Mouse (Mus musculus): ENCODE measurements around the gene Galr2. TPM values are rescaled to one million over a fixed set of nuclear protein-coding genes. Genes with fewer than 3 reads are reported as not detected.
A peak's percentile ranks its signal among the peaks of the same experiment; 100 is the strongest.

The Galr2 gene
- polyA plus RNA-seq, 1 experiment from 2014 or later, result 0.13 TPM

DNA sequence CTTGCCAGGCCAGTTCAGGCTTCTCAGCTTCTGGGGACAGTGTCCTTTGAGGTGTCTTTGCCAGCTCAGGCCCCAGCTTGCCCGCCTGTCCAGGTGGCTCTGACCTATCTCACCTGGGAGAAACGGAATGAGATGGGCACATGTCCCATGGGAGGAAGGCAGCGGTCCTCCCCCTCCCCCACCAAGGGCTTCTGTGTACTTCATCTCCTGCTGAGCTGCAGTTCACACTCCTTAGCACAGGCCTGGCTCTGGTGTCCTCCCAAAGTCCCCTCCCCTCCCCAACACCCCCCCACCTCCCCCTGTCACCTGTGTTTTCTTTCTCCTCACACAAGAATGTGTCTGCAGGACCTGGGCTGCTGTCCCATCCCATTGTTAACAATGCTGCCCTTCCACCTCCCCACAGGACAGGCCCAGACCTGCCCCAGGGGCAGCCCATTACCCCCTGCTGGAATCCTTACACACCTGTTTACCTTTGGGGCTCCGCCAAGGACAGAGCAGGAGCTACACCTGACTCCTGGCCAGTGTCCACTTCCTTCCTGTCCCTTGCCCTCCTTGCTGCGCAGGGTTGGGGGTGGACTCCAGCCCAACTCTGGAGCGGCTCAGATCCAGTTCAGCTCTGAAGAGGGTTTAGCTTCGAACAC lies 46.3 kb downstream of the Galr2 start:
- H3K36me3 ChIP-seq (ENCODE audit: control insufficient read depth, insufficient read depth, low read length), result no peaks in the 10 kb centered on the region
- no peak overlapping the region for H3K9ac ChIP-seq (replicated peaks; ENCODE audit: low read depth, low read length)
- no peaks in the 10 kb centered on the region for H3K9me3 ChIP-seq (ENCODE audit: control insufficient read depth, low read depth, low read length)
- peaks cover 9% of the 10 kb centered on the region for H3K4me1 ChIP-seq (ENCODE audit: control insufficient read depth, insufficient read depth, low read length)
- no peak overlapping the region for H3K4me2 ChIP-seq (replicated peaks; ENCODE audit: low read depth, low read length)
- no peaks in the 10 kb centered on the region for H3K27me3 ChIP-seq (ENCODE audit: control insufficient read depth, insufficient read depth, low read length)
- no peak overlapping the region for H3K4me3 ChIP-seq (ENCODE audit: low read depth, low read length)
- ATAC-seq (ENCODE audit: insufficient number of reproducible peaks, insufficient read depth, low FRiP score, low read depth), result no peak
- H3K27ac ChIP-seq (ENCODE audit: low read length), result peak overlapping the region; percentile 39; the same call in 1 of the 2 replicates
- whole genome bisulfite sequencing, result 62% methylated on average over 7 of the region's 7 CpGs

- Histone ChIP-seq H3K9ac (replicated peaks; ENCODE audit: low read depth, low read length) (no peak overlapping the region), H3K27me3 (ENCODE audit: control insufficient read depth, insufficient read depth, low read length) (peaks cover 12% of the 10 kb centered on the region), H3K4me1 (ENCODE audit: control insufficient read depth, insufficient read depth, low read length) (peaks cover 28% of the 10 kb centered on the region), H3K4me3 (ENCODE audit: low read depth, low read length) (no peak overlapping the region), H3K4me2 (replicated peaks; ENCODE audit: low read depth, low read length) (no peak overlapping the region), H3K36me3 (ENCODE audit: control insufficient read depth, insufficient read depth, low read length) (no peaks in the 10 kb centered on the region), H3K9me3 (ENCODE audit: control insufficient read depth, low read depth, low read length) (no peaks in the 10 kb centered on the region), H3K27ac (ENCODE audit: low read length) (peak overlapping the region; percentile 45; the same call in 1 of the 2 replicates)
- WGBS, result 48% methylated on average over 18 of the region's 18 CpGs
- no peak for ATAC-seq (ENCODE audit: insufficient number of reproducible peaks, insufficient read depth, low FRiP score, low read depth)
These were observed 48.8 kb downstream of the Galr2 start for GRCm38 (mm10) chr11:116329314-116330210.

DNA sequence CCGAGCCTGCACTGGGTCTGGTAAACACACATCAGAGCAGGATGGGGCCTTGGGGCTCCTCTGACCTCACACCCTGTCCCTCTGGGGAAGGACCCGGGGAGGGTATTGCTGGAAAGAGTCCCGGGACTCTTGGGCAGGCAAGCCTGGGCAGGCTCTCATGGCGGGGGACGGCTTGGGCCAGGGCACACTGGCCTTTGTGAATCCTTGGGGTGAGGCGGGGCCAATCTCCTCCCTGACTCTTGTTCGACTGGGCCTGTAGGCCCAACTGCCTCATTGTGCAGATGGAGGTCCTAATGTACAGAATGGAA lies 49.4 kb downstream of the Galr2 start:
- H3K9ac ChIP-seq (replicated peaks; ENCODE audit: low read depth, low read length), result no peak overlapping the region
- H3K4me1 ChIP-seq (ENCODE audit: control insufficient read depth, insufficient read depth, low read length), result peaks cover 34% of the 10 kb centered on the region
- no peak overlapping the region for H3K4me2 ChIP-seq (replicated peaks; ENCODE audit: low read depth, low read length)
- WGBS, result 62% methylated on average over 7 of the region's 7 CpGs
- H3K4me3 ChIP-seq (ENCODE audit: low read depth, low read length), result no peak overlapping the region
- H3K9me3 ChIP-seq (ENCODE audit: control insufficient read depth, low read depth, low read length), result no peaks in the 10 kb centered on the region
- H3K27me3 ChIP-seq (ENCODE audit: control insufficient read depth, insufficient read depth, low read length), result peaks cover 18% of the 10 kb centered on the region
- no peaks in the 10 kb centered on the region for H3K36me3 ChIP-seq (ENCODE audit: control insufficient read depth, insufficient read depth, low read length)
- H3K27ac ChIP-seq (ENCODE audit: low read length), result peak overlapping the region; percentile 45; the same call in 1 of the 2 replicates
- ATAC-seq (ENCODE audit: insufficient number of reproducible peaks, insufficient read depth, low FRiP score, low read depth), result no peak

DNA sequence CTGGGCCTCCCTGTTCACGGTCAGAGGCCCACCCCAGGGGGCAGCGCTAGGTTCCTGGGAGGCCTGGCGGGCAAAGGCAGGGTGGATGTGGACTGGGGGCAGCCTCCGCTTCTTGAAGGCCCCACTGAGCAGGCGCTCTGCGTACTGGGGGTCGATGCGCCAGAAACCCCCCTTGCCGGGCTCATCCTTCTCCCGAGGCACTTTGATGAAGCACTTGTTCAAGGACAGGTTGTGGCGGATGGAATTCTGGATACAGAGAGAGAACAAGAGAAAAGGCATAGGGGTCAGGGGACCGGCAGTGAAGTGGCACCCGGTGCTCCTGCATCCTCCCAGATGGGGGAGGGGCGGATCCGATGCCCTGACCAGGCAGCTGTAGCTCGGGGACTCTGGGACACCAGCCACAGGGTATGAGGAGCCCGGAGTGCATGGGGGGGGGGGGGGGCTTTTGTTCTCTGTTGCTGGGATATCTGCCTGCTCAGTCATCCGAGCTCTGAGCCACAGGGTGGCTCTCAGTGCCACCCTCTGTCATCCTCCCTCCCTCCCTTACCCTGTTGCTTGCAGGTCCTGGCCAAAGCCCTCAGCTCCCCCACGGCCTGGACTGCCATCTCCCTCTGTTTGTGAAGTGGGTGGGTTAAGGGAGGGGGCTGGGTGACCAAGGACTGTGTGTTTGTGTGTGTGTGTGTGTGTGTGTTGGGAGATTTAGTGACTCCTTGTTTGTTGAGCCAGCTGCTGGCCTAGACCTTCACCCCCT lies 51.7 kb downstream of the Galr2 start:
- Histone ChIP-seq H3K27ac (ENCODE audit: low read length) (no peak overlapping the region), H3K4me2 (replicated peaks; ENCODE audit: low read depth, low read length) (no peak overlapping the region), H3K4me1 (ENCODE audit: control insufficient read depth, insufficient read depth, low read length) (peaks cover 34% of the 10 kb centered on the region), H3K9ac (replicated peaks; ENCODE audit: low read depth, low read length) (no peak overlapping the region), H3K36me3 (ENCODE audit: control insufficient read depth, insufficient read depth, low read length) (no peaks in the 10 kb centered on the region), H3K9me3 (ENCODE audit: control insufficient read depth, low read depth, low read length) (no peaks in the 10 kb centered on the region), H3K27me3 (ENCODE audit: control insufficient read depth, insufficient read depth, low read length) (peaks cover 18% of the 10 kb centered on the region), H3K4me3 (ENCODE audit: low read depth, low read length) (no peak overlapping the region)
- 39% methylated on average over 19 of the region's 19 CpGs for WGBS
- ATAC-seq (ENCODE audit: insufficient number of reproducible peaks, insufficient read depth, low FRiP score, low read depth), result no peak

DNA sequence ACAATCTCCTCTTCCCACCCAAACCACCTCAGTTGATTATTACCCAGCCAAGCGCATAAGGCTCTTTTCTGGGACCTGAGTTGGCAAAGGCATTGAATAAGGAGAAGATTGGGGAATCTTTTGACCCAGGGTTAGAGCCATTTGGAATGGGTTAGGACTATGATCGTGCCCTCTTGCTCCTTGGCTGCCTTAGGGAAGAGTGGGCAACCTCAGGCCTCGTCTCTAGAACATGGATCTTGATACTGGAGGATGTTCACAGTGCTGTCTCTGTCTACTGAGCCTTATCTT lies 52.2 kb downstream of the Galr2 start:
- Histone ChIP-seq H3K9ac (replicated peaks; ENCODE audit: low read depth, low read length) (no peak overlapping the region), H3K4me2 (replicated peaks; ENCODE audit: low read depth, low read length) (no peak overlapping the region), H3K27me3 (ENCODE audit: control insufficient read depth, insufficient read depth, low read length) (peaks cover 18% of the 10 kb centered on the region), H3K27ac (ENCODE audit: low read length) (0 out of 2 replicates have a peak overlapping the region, but pooled peaks have one; percentile 33), H3K4me3 (ENCODE audit: low read depth, low read length) (no peak overlapping the region), H3K36me3 (ENCODE audit: control insufficient read depth, insufficient read depth, low read length) (no peaks in the 10 kb centered on the region), H3K4me1 (ENCODE audit: control insufficient read depth, insufficient read depth, low read length) (peaks cover 34% of the 10 kb centered on the region), H3K9me3 (ENCODE audit: control insufficient read depth, low read depth, low read length) (no peaks in the 10 kb centered on the region)
- 73% methylated on average over 3 of the region's 3 CpGs for WGBS
- ATAC-seq (ENCODE audit: insufficient number of reproducible peaks, insufficient read depth, low FRiP score, low read depth), result no peak

Other genes starting within 250 kb of the Galr2 start
- gene Unc13d, start 203.0 kb upstream of the Galr2 start, polyA plus RNA-seq (2014; fragmentation: Nextera tagmentation; extraction: Ambion mirVana), result 3.7 and 4.7 TPM in 2 replicates
- gene Wbp2, start 193.9 kb upstream of the Galr2 start, polyA plus RNA-seq (2014; fragmentation: Nextera tagmentation; extraction: Ambion mirVana), result 74.0 and 82.4 TPM in 2 replicates
- gene Trim47, start 153.7 kb upstream of the Galr2 start, polyA plus RNA-seq (2014; fragmentation: Nextera tagmentation; extraction: Ambion mirVana), result 12.2 and 17.3 TPM in 2 replicates
- 5.0 and 6.4 TPM in 2 replicates for gene Trim65, start 149.8 kb upstream of the Galr2 start, polyA plus RNA-seq (2014; fragmentation: Nextera tagmentation; extraction: Ambion mirVana)
- gene Mrpl38, start 142.1 kb upstream of the Galr2 start, polyA plus RNA-seq (2014; fragmentation: Nextera tagmentation; extraction: Ambion mirVana), result 93.9 and 94.2 TPM in 2 replicates
- gene Fbf1, start 112.8 kb upstream of the Galr2 start, polyA plus RNA-seq (2014; fragmentation: Nextera tagmentation; extraction: Ambion mirVana), result 29.3 and 30.2 TPM in 2 replicates
- gene Ten1, start 82.1 kb upstream of the Galr2 start, polyA plus RNA-seq (2014; fragmentation: Nextera tagmentation; extraction: Ambion mirVana), result 80.9 and 81.3 TPM in 2 replicates
- 29.0 and 29.6 TPM in 2 replicates for gene Acox1, start 81.9 kb upstream of the Galr2 start, polyA plus RNA-seq (2014; fragmentation: Nextera tagmentation; extraction: Ambion mirVana)
- 5.0 and 6.0 TPM in 2 replicates for gene Evpl, start 42.9 kb upstream of the Galr2 start, polyA plus RNA-seq (2014; fragmentation: Nextera tagmentation; extraction: Ambion mirVana)
- gene Srp68, start 6.7 kb upstream of the Galr2 start, polyA plus RNA-seq (2014; fragmentation: Nextera tagmentation; extraction: Ambion mirVana), result 71.8 and 74.2 TPM in 2 replicates
- gene Exoc7, start 26.3 kb downstream of the Galr2 start, polyA plus RNA-seq (2014; fragmentation: Nextera tagmentation; extraction: Ambion mirVana), result 67.3 and 72.7 TPM in 2 replicates
- gene Foxj1, start 54.5 kb downstream of the Galr2 start, polyA plus RNA-seq (2014; fragmentation: Nextera tagmentation; extraction: Ambion mirVana), result 0.17 and 0.34 TPM in 2 replicates
- 9.8 and 12.8 TPM in 2 replicates for gene Rnf157, start 132.1 kb downstream of the Galr2 start, polyA plus RNA-seq (2014; fragmentation: Nextera tagmentation; extraction: Ambion mirVana)
- gene Ubald2, start 153.2 kb downstream of the Galr2 start, polyA plus RNA-seq (2014; fragmentation: Nextera tagmentation; extraction: Ambion mirVana), result 56.1 and 60.7 TPM in 2 replicates
- 0.22 TPM in 1 of 2 replicates, not detected in the other for gene Qrich2, start 185.3 kb downstream of the Galr2 start, polyA plus RNA-seq (2014; fragmentation: Nextera tagmentation; extraction: Ambion mirVana)
- 216 and 218 TPM in 2 replicates for gene Prpsap1, start 213.3 kb downstream of the Galr2 start, polyA plus RNA-seq (2014; fragmentation: Nextera tagmentation; extraction: Ambion mirVana)
- gene Sphk1, start 250.0 kb downstream of the Galr2 start, polyA plus RNA-seq (2014; fragmentation: Nextera tagmentation; extraction: Ambion mirVana), result 11.5 and 13.0 TPM in 2 replicates